Mouse (Mus musculus) large intestine, adult 2 months (tissue): Measurements from ENCODE around the gene Cacng5. TPM values are rescaled to one million over a fixed set of nuclear protein-coding genes. Genes with fewer than 3 reads are reported as not detected.
A peak's percentile ranks its signal among the peaks of the same experiment; 100 is the strongest.

Experiments
- DNase-seq: peaks from one replicate; pipeline ENCODE4 v3.0.0-alpha.2; 2012; ENCODE audit warnings: low read depth, low spot score
- WGBS: fragments of 180-500 bp; shearing (Covaris S2); methylation state at CpG from one replicate; pipeline ENCODE4 v1.1.7; 2018; 5-methylcytosine and 5-hydroxymethylcytosine counted together
- polyA plus RNA-seq: library from polyadenylated mRNA; depleted of rRNA; stranded (reverse); fragments of >200 nt; gene quantifications from 2 replicates; pipeline ENCODE4 v1.2.3, GENCODE M21; 2012; rRNA removed

The Cacng5 gene
- polyA plus RNA-seq, 1 experiment: 0.01 TPM

- no peak for DNase-seq
- WGBS: 41% methylated on average over 4 of the region's 4 CpGs
Observed at GRCm38 (mm10) chr11:107895635-107896034, 19.2 kb downstream of the Cacng5 start.

DNA sequence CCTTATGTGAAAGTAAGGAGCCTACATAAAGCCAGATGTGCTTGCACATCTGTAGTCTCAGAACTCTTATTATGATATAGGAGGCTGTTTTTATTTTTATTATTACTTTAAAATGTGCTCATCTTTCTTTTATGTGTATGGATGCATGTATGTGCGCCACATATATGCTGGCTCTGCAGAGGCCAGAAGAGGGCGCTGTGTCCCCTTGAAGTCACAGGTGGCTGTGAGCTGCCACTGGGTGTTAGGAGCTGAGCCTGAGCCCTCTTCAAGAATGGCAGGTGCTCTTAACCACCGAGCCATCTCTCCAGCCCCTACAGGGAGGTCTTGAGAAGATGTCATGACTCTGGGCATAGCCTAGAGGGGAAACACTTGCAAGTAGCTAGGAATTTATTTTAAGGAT is 23.5 kb downstream of the Cacng5 start:
- no peak for DNase-seq
- WGBS: 87% methylated on average over 3 of the region's 3 CpGs

DNA sequence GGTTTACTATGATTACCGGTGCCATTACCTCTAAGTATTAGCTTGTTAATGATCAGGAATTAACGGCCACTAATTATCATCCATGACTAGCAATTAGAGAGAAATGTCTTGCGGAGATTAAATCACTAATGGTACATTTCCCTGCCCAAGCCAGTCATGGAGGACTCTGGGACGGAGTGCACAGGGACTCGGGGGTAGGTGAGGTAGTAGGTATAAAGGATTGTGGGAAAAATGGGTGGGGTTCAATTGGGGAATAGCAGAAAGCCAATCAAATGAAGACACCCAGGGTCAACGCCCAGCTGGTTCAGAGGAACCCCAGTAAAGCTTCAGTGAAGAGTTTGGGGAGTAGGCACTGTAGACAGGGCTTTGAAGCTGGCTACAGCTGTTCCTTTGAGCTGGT is 27.5 kb downstream of the Cacng5 start:
- DNase-seq: no peak
- 79% methylated on average over 6 of the region's 6 CpGs for WGBS

DNA sequence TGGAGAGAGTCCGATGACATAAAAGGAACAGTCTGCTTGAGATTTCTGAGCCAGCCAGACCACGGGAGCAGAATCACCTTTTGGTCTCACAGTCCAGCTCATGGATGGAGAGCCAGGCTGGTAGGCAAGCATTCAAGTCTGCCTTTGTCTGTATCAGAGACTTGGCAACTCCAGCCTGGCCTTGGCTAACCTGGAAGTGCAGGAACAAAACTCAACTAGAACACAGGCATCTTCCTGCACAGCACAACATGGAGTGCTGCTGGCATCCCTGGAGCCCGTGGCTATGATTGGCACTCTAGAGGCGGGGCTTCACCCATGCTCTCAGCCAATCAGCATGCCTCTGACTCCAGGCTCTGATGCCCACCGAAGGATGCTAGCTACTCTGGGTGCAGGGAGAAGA is 38.0 kb downstream of the Cacng5 start:
- 71% methylated on average over 5 of the region's 5 CpGs for WGBS

DNA sequence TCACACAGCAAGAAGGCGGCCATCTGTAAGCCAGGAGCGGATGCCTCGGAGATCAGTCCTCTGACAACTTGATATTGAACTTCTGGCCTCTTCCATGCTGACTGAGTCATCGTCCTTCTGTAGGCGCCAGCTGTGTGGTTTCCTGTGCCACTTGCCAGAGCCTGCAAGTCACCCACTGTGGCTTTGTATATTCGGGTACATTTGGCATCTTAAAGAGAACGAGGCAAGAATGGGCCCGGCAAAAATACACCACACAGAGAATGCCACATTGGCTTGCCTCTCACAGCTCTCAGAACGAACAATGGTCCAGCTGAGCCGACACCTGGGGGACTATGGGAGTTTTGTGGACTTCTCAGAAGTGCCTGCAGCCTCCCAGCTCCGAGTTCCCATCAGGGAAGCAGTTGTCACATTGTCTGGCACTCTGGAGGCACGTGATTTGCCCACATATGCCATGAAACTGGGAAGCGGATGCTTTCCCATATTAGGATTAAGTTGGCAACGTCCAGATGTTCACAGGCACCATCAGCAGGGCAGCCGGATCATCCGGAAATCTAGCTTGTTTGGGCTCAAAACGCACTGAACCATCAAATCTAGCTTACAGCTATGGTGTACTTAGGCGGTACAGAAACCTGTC is 38.9 kb downstream of the Cacng5 start:
- DNase-seq: no peak
- 72% methylated on average over 18 of the region's 18 CpGs for WGBS

More for the DNA sequence above, 38.0 kb downstream of the Cacng5 start:
- no peak for DNase-seq

DNA sequence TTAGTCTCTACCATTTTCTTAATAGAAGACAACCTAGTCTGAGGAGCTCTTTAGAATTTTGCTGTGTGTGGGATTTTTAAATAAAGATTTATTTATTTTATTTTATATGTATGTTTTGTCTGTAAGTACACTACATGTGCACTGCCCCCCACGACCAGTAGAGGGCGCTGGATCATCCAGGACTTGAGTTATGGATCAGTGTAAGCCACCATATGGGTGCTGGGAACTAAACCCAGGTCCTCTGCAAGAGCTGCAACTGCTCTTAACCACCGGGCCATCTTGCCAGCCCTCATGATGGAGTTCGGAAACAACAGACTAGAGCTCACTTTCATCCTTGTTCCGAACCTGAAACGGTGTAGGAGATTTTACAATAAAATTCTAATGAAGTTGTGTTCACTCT is 42.1 kb downstream of the Cacng5 start:
- no peak for DNase-seq
- 66% methylated on average over 6 of the region's 6 CpGs for WGBS

GRCm38 (mm10) chr11:107867509-107867908 is 47.3 kb downstream of the Cacng5 start:
- DNase-seq: no peak
- 73% methylated on average over 8 of the region's 8 CpGs for WGBS

- WGBS: 12% methylated on average over 7 of the region's 7 CpGs
- DNase-seq: peak; percentile 4
Observed at GRCm38 (mm10) chr11:107865128-107865527, 49.7 kb downstream of the Cacng5 start.

DNA sequence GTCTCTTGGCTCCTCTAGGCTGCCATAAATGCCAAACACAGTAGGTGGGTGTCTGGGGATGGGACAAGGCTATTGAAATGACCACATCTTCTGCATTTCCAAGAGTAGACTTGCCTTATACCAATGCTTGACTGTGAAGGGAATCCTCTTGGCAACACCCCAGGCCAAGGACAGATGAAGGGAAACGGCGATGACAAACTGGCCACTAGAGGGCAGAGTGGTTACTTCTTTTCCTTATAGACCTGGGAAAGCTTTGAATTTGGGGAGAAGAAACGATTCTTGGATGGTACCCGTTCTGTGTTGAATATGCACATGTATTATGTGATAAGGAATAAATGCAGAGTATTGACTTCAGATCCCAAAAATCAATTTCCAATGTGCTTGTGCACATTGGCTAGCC is 50.8 kb downstream of the Cacng5 start:
- 1% methylated on average over 4 of the region's 4 CpGs for WGBS
- DNase-seq: peak; percentile 21

- WGBS: 76% methylated on average over 5 of the region's 5 CpGs
- DNase-seq: no peak
Observed at GRCm38 (mm10) chr11:107861738-107862137, 53.1 kb downstream of the Cacng5 start.

- DNase-seq: no peak
- WGBS: over 99% methylated on average over 4 of the region's 4 CpGs
Observed at GRCm38 (mm10) chr11:107859871-107860270, 55.0 kb downstream of the Cacng5 start.

DNA sequence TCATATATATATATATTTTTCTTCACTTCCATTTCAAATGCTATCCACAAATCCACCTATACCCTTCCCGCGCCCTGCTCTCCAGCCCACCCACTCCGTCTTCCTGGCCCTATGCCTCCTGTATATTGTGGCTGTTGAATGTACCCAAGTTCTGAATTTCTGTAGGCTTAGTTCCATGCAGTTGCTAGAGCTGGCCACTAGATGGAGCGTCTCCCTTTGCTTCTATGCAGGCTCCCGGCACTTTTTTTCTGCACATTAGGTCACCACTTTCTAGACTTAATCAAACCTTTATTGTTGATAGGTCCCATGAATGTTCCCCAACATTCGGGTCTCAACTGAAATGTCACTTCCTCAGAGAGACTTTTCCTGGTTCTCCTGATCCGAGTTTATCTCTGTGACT is 55.6 kb downstream of the Cacng5 start:
- WGBS: 8% methylated on average over 7 of the region's 7 CpGs
- peak; percentile 18 for DNase-seq

DNA sequence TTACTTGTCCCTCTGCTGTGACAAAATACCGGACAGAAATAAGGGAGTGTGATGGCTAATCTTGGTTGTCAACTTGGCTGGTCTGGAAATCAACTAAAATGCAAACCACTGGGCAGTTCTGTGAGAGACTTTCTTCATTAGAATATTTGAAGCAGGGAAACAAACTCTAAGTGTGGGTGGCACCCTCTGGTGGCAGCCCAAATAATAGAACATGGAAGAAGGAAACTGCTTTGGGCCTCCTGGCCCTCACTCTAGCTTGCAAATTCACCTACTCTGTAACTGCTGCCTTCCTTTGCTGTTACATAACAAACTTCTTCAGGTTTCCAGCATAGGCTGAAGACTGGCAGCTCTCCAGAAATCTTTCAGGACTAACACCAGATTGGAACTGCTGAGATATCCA is 61.8 kb downstream of the Cacng5 start:
- peak; percentile 3 for DNase-seq
- WGBS: 49% methylated on average over 1 of the region's 1 CpGs

GRCm38 (mm10) chr11:107849621-107850020 is 65.2 kb downstream of the Cacng5 start:
- DNase-seq: no peak
- WGBS: 36% methylated on average over 10 of the region's 10 CpGs

GRCm38 (mm10) chr11:107844175-107844574 is 70.7 kb downstream of the Cacng5 start:
- DNase-seq: no peak
- 81% methylated on average over 1 of the region's 1 CpGs for WGBS

DNA sequence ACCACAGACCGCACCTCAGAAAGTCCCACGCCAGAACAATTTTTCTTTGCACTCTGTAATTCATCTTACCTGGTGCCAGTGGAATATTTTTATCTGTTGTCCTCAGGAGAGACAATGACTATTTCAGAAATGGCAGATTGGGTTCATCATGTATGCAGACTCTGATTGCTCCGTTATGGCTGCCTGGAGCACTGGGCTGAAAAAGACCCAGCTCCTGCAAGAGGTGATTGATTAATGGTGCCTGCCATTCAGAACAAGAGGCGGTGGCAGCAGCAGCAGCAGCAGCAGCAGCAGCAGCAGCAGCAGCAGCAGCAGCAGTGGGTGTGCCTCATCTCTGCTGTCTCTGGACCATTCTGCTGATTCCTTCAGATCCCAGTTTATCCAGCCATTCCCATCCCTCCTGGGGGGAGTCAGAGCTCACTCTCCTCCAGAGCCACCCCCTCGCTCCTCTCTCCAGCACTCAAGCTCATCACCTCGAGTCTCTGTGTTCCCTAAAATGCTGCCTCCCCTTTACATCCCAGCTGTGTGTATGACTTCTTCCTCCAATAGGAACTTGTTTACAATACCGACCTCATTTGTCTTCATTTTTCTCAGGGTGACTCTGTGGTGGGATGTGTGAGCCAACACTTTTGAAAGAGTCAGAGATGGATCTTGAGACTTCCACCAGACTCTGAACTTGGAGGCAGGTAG is 81.4 kb downstream of the Cacng5 start:
- no peak for DNase-seq
- whole genome bisulfite sequencing: 55% methylated on average over 7 of the region's 7 CpGs

Other genes starting within 250 kb of the Cacng5 start
- 0.11 and 0.35 TPM in 2 replicates for gene Cacng1, start 198.5 kb downstream of the Cacng5 start, polyA plus RNA-seq
- gene Cacng4, start 120.5 kb downstream of the Cacng5 start, polyA plus RNA-seq: 0.29 and 0.58 TPM in 2 replicates